ENCODE assay signal across 24 mouse cellular contexts in the genomic region with DNA sequence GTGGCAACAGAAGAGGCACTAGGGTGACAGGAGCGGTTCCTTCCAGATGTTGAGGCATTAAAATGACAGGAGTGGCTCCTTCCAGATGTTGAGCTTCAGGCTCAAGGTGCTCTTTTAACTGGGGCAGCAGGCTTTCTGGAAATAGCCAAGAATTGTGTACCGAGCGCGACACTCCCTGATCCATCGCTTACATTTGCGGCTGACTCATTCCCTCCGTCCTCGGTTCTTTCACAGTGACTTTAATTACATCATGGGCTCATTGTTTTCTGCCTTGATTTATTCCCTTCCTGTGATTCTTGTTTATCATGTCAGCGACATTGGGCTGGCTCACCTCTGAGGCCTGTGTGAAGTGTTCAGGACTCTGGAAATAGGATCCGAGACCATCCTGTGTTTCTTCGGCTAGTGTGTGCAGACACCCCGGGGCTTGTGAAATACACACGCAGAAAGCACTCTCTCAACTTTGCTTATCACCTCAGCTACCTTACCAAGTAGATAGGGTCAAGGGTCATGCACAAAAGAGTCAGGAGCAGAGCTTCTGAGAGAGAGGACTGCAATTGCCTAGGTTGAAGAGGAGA.
DNase-seq lines count a peak whose midpoint lies in the region; ATAC-seq and TF ChIP-seq lines count a peak whose summit lies in the region.
"Had no signal": no experiment of that assay in that cellular context is flagged by ENCODE, and none has a peak within 500 bp of the region (broad histone marks: within the 10 kb centered on the region; RNA-seq: fewer than 3 reads in every experiment).

No protein-coding gene starts in this region.

- H3K9ac ChIP-seq in heart, postnatal 0 days (replicated peaks; ENCODE audit: low read depth, low read length): no peak overlapping the region
- H3K9ac ChIP-seq in stomach, postnatal 0 days (ENCODE audit: low read length): no peak overlapping the region
- H3K9ac ChIP-seq: forebrain, embryonic 13.5 days; heart, embryonic 12.5 days; hindbrain, embryonic 14.5 days; kidney, embryonic 15.5 days; limb, embryonic 12.5 days; liver, embryonic 12.5 days; lung, embryonic 14.5 days; neural tube, embryonic 13.5 days had no signal

- H3K9me3 ChIP-seq in heart, postnatal 0 days (replicated peaks; ENCODE audit: control insufficient read depth, low read length): no peaks in the 10 kb centered on the region
- H3K9me3 ChIP-seq in stomach, postnatal 0 days (ENCODE audit: control insufficient read depth, low read length): no peaks in the 10 kb centered on the region
- H3K9me3 ChIP-seq: forebrain, embryonic 13.5 days; heart, embryonic 12.5 days; kidney, embryonic 15.5 days; limb, embryonic 12.5 days; liver, embryonic 12.5 days; midbrain, embryonic 10.5 days; neural tube, embryonic 13.5 days had no signal

- no peak overlapping the region for H3K27ac ChIP-seq in heart, postnatal 0 days (ENCODE audit: low read depth)
- peak overlapping the region; percentile 35; the same call in 1 of the 2 replicates for H3K27ac ChIP-seq in stomach, postnatal 0 days (replicated peaks)
- H3K27ac ChIP-seq: forebrain, embryonic 13.5 days; hindbrain, embryonic 14.5 days; kidney, embryonic 15.5 days; limb, embryonic 12.5 days; liver, embryonic 12.5 days; midbrain, embryonic 10.5 days; neural tube, embryonic 13.5 days had no signal

- H3K4me1 ChIP-seq in heart, postnatal 0 days (ENCODE audit: control insufficient read depth, insufficient read depth): no peaks in the 10 kb centered on the region
- no peaks in the 10 kb centered on the region for H3K4me1 ChIP-seq in stomach, postnatal 0 days (replicated peaks; ENCODE audit: control insufficient read depth, insufficient read depth)
- H3K4me1 ChIP-seq: forebrain, embryonic 13.5 days; limb, embryonic 12.5 days; liver, embryonic 12.5 days had no signal

- peaks cover 3% of the 10 kb centered on the region; the same call in 1 of the 2 replicates for H3K27me3 ChIP-seq in heart, postnatal 0 days (ENCODE audit: control insufficient read depth, insufficient read depth, low read length)
- no peaks in the 10 kb centered on the region for H3K27me3 ChIP-seq in stomach, postnatal 0 days (ENCODE audit: control insufficient read depth, insufficient read depth, low read length)
- H3K27me3 ChIP-seq: forebrain, embryonic 13.5 days; heart, embryonic 12.5 days; kidney, embryonic 15.5 days; neural tube, embryonic 13.5 days had no signal

- intact Hi-C loops in heart, postnatal 14 days (cut with DNase I): no loop called here

- H3K4me2 ChIP-seq in heart, postnatal 0 days (ENCODE audit: low read depth, low read length): no peak overlapping the region
- H3K4me2 ChIP-seq in stomach, postnatal 0 days (replicated peaks; ENCODE audit: low read depth): no peak overlapping the region
- H3K4me2 ChIP-seq: forebrain, embryonic 13.5 days; heart, embryonic 12.5 days; hindbrain, embryonic 14.5 days; kidney, embryonic 15.5 days; limb, embryonic 12.5 days; liver, embryonic 12.5 days; lung, embryonic 14.5 days; neural tube, embryonic 13.5 days had no signal

- peak; percentile 24 for DNase-seq in heart, postnatal 0 days (ENCODE audit: low spot score)
- no peak for DNase-seq in heart, postnatal 14 days
- DNase-seq in urinary bladder, adult 18-20 months (ENCODE audit: low spot score in 2 of 2): peak; percentile 19 to 34
- DNase-seq in urinary bladder, postnatal 10 days (ENCODE audit: low spot score): no peak
- peak; percentile 53 for DNase-seq in brain, adult 2 months (ENCODE audit: low read depth, low spot score)
- DNase-seq in stomach, postnatal 0 days (ENCODE audit: low spot score): peak; percentile 62
- no peak for DNase-seq in natural killer cell, adult 2 months (ENCODE audit: low spot score in 2 of 2)
- DNase-seq in right cerebral cortex, postnatal 4 days: no peak
- DNase-seq: cerebellum, adult 8-10 months; gastrocnemius, postnatal 36 days; heart, postnatal 36 days; lung, embryonic 14.5 days; lung, postnatal 4 days; right cerebral cortex, postnatal 14 days; thymus, adult 18-20 months had no signal

- no peaks in the 10 kb centered on the region for H3K36me3 ChIP-seq in heart, postnatal 0 days (replicated peaks; ENCODE audit: control insufficient read depth, insufficient read depth, low read length)
- H3K36me3 ChIP-seq in stomach, postnatal 0 days (ENCODE audit: control insufficient read depth, insufficient read depth, low read length): no peaks in the 10 kb centered on the region
- H3K36me3 ChIP-seq: heart, embryonic 12.5 days; kidney, embryonic 15.5 days; limb, embryonic 12.5 days; liver, embryonic 12.5 days; midbrain, embryonic 10.5 days; neural tube, embryonic 13.5 days had no signal

- no peak for ATAC-seq in heart, postnatal 0 days (ENCODE audit: insufficient read depth, low read depth)
- peak; percentile 86 for ATAC-seq in stomach, postnatal 0 days (ENCODE audit: low FRiP score, low TSS enrichment)
- ATAC-seq: forebrain, embryonic 13.5 days; intestine, embryonic 16.5 days; liver, embryonic 12.5 days had no signal

- no peak for TF ChIP-seq EP300 in heart, postnatal 0 days (IDR thresholded peaks at IDR 0.05; ENCODE audit: low read depth)
- TF ChIP-seq EP300 in stomach, postnatal 0 days (optimal IDR thresholded peaks at IDR 0.05): no peak

- H3K4me3 ChIP-seq in heart, postnatal 0 days (ENCODE audit: low read depth, low read length): no peak overlapping the region
- H3K4me3 ChIP-seq in stomach, postnatal 0 days (ENCODE audit: low read depth, low read length): no peak overlapping the region
- H3K4me3 ChIP-seq: forebrain, embryonic 13.5 days; heart, embryonic 12.5 days; kidney, embryonic 15.5 days; limb, embryonic 12.5 days; liver, embryonic 12.5 days; midbrain, embryonic 10.5 days; neural tube, embryonic 13.5 days had no signal

- TF ChIP-seq CTCF in heart, postnatal 0 days (IDR thresholded peaks at IDR 0.05; ENCODE audit: low read depth): no peak
- no peak for TF ChIP-seq CTCF in stomach, postnatal 0 days (IDR thresholded peaks at IDR 0.05; ENCODE audit: low read depth)

- WGBS in heart, postnatal 0 days: 62% methylated on average over 13 of the region's 13 CpGs
- WGBS in stomach, postnatal 0 days: 40% methylated on average over 13 of the region's 13 CpGs

Comparison
In these comparisons a context has a peak if more than half of its experiments do, and no peak if none do; other contexts are left out.
1. DNase-seq: peak in heart, postnatal 0 days (single experiment), urinary bladder, adult 18-20 months (2 of 2), brain, adult 2 months (single experiment) and stomach, postnatal 0 days (single experiment); none in heart, postnatal 14 days (0 of 2), urinary bladder, postnatal 10 days (single experiment), natural killer cell, adult 2 months (0 of 2) and right cerebral cortex, postnatal 4 days (single experiment).